Mouse (Mus musculus) heart, postnatal 25 days (tissue): ENCODE measurements around the gene Gm30191. TPM values are rescaled to one million over a fixed set of nuclear protein-coding genes. Genes with fewer than 3 reads are reported as not detected.

Experiments
- DNase-seq: peaks from one replicate; pipeline ENCODE4 v3.0.0; 2022; ENCODE audit warnings: low spot score
- intact Hi-C: fragments of 180-260 bp; cut with DNase I; formaldehyde crosslinking; loops from one replicate; pipeline ENCODE4 v1.15.1; 2025
- total RNA-seq, 2 experiments: library from RNA; stranded (reverse); gene quantifications; 2 replicates each; pipeline ENCODE4 v1.2.3; 2021

Gm30191 gene
- total RNA-seq, result not detected

GRCm38 (mm10) chr4:134246719-134247258 is at the start of gene Gm30191:
Gene Gm30191, plus strand, starts transcription at chr4:134246935.
- intact Hi-C loops, result loop anchor here (5.0 to 10.0 kb wide), 2 partner anchors 228 to 244 kb away; partner anchors contain the start of gene Dhdds
- DNase-seq, result no peak

- no peak for DNase-seq
- intact Hi-C loops, result no loop called here
These were observed 47.4 kb upstream of the Gm30191 start for GRCm38 (mm10) chr4:134199371-134199770.

- intact Hi-C loops, result no loop called here
- no peak for DNase-seq
These were observed 43.8 kb upstream of the Gm30191 start, which contains the start of gene Gm7534 for GRCm38 (mm10) chr4:134202904-134203303. Gene Gm7534, minus strand, starts transcription at chr4:134203004.

GRCm38 (mm10) chr4:134203340-134203896 is 43.3 kb upstream of the Gm30191 start:
- no peak for DNase-seq
- intact Hi-C loops, result no loop called here

GRCm38 (mm10) chr4:134206488-134207053 is 40.2 kb upstream of the Gm30191 start:
- DNase-seq, result no peak
- intact Hi-C loops, result no loop called here

GRCm38 (mm10) chr4:134222793-134223600 is 23.7 kb upstream of the Gm30191 start:
- DNase-seq, result no peak
- intact Hi-C loops, result no loop called here

GRCm38 (mm10) chr4:134227194-134227593 is 19.5 kb upstream of the Gm30191 start, which contains the start of gene Catsper4:
Gene Catsper4, minus strand, starts transcription at chr4:134227383.
- intact Hi-C loops, result no loop called here
- no peak for DNase-seq

- no peak for DNase-seq
- intact Hi-C loops, result no loop called here
These were observed 16.3 kb upstream of the Gm30191 start for GRCm38 (mm10) chr4:134230431-134230830.

- intact Hi-C loops, result no loop called here
- DNase-seq, result no peak
These were observed 11.9 kb upstream of the Gm30191 start for GRCm38 (mm10) chr4:134234876-134235275.

- no peak for DNase-seq
- intact Hi-C loops, result no loop called here
These were observed 9.0 kb upstream of the Gm30191 start for GRCm38 (mm10) chr4:134237582-134238278.

GRCm38 (mm10) chr4:134238279-134238651 is 8.5 kb upstream of the Gm30191 start, which contains the start of gene Cnksr1:
Gene Cnksr1, minus strand, starts transcription at chr4:134238399.
- intact Hi-C loops, result no loop called here

GRCm38 (mm10) chr4:134238686-134239085 is 8.0 kb upstream of the Gm30191 start:
- DNase-seq, result no peak
- intact Hi-C loops, result no loop called here

More at GRCm38 (mm10) chr4:134238279-134238651, 8.5 kb upstream of the Gm30191 start, which contains the start of gene Cnksr1:
- DNase-seq, result peak; percentile 56

GRCm38 (mm10) chr4:134243516-134244250 is 3.1 kb upstream of the Gm30191 start, which contains the start of gene E130218I03Rik:
Gene E130218I03Rik, plus strand, starts transcription at chr4:134243662.
- intact Hi-C loops, result loop anchor here (10.0 kb wide), 1 partner anchor 231 kb away; no protein-coding TSS in a partner anchor
- DNase-seq, result no peak

- intact Hi-C loops, result loop anchor here (5.0 to 10.0 kb wide), 2 partner anchors 230 to 243 kb away; partner anchors contain the start of gene Dhdds
These were observed 1.4 kb upstream of the Gm30191 start, which contains the start of gene Zfp593 for GRCm38 (mm10) chr4:134245148-134245843. Gene Zfp593, minus strand, starts transcription at chr4:134245592.

GRCm38 (mm10) chr4:134246256-134246655 is 479 bp upstream of the Gm30191 start:
- DNase-seq, result no peak
- intact Hi-C loops, result loop anchor here (5.0 to 10.0 kb wide), 2 partner anchors 229 to 244 kb away; partner anchors contain the start of gene Dhdds

More at GRCm38 (mm10) chr4:134245148-134245843, 1.4 kb upstream of the Gm30191 start, which contains the start of gene Zfp593:
- DNase-seq, result peak; percentile 88

- intact Hi-C loops, result loop anchor here (1.0 to 10.0 kb wide), 7 partner anchors 19 to 247 kb away; partner anchors contain the start of genes Cep85, Dhdds and Pdik1l
- DNase-seq, result no peak
These were observed 2.9 kb downstream of the Gm30191 start for GRCm38 (mm10) chr4:134249651-134250050.

- DNase-seq, result no peak
- intact Hi-C loops, result loop anchor here (2.0 kb wide), 1 partner anchor 36 kb away; the partner anchor contains the start of gene Pdik1l
These were observed 3.6 kb downstream of the Gm30191 start for GRCm38 (mm10) chr4:134250116-134250929.
